Mouse (Mus musculus) liver, embryonic 15.5 days (tissue): ENCODE measurements around the gene Mageb18. TPM values are rescaled to one million over a fixed set of nuclear protein-coding genes. Genes with fewer than 3 reads are reported as not detected.
"Not testable (repeated sequence)": the region's sequence is repeated elsewhere in the genome, so short reads cannot be mapped to it uniquely, and the experiment has no call there.

Experiments
- ATAC-seq: fragments of 200-750 bp; cut with Nextera tagmentation; 2 replicates; pipeline ENCODE4 v1.8.0; 2017; ENCODE audit warnings: moderate number of reproducible peaks, mild to moderate bottlenecking, moderate library complexity; ENCODE audit not compliant: insufficient read depth
- H3K27ac ChIP-seq: fragments of 300-500 bp; sonication (generic); replicated peaks from 2 replicates; pipeline ENCODE4 v1.5.1; 2015; ENCODE audit warnings: mild to moderate bottlenecking, inconsistent platforms
- H3K27me3 ChIP-seq: fragments of 300-500 bp; sonication (generic); 2 replicates; pipeline ENCODE4 v1.6.1; 2015; ENCODE audit warnings: mild to moderate bottlenecking, inconsistent platforms
- H3K36me3 ChIP-seq: fragments of 300-500 bp; sonication (generic); replicated peaks from 2 replicates; pipeline ENCODE4 v1.6.1; 2015; ENCODE audit warnings: moderate library complexity, mild to moderate bottlenecking, inconsistent platforms
- H3K4me1 ChIP-seq: fragments of 300-500 bp; sonication (generic); replicated peaks from 2 replicates; pipeline ENCODE4 v1.6.1; 2015; ENCODE audit warnings: inconsistent platforms
- H3K4me2 ChIP-seq: fragments of 300-500 bp; sonication (generic); 2 replicates; pipeline ENCODE4 v1.6.1; 2015; ENCODE audit warnings: moderate library complexity, mild to moderate bottlenecking, inconsistent platforms
- H3K4me3 ChIP-seq: fragments of 300-500 bp; sonication (generic); replicated peaks from 2 replicates; pipeline ENCODE4 v1.5.1; 2015; ENCODE audit warnings: mild to moderate bottlenecking, inconsistent platforms
- H3K9ac ChIP-seq: fragments of 300-500 bp; sonication (generic); 2 replicates; pipeline ENCODE4 v1.6.1; 2015; ENCODE audit warnings: moderate library complexity, mild to moderate bottlenecking, inconsistent platforms
- H3K9me3 ChIP-seq: fragments of 300-500 bp; sonication (generic); replicated peaks from 2 replicates; pipeline ENCODE4 v1.6.1; 2016; ENCODE audit warnings: inconsistent platforms
- WGBS: fragments of 180-500 bp; shearing (Covaris S2); methylation state at CpG from one replicate; pipeline ENCODE4 v1.1.7; 2015; ENCODE audit warnings: mixed read lengths; ENCODE audit not compliant: insufficient replicate concordance; 5-methylcytosine and 5-hydroxymethylcytosine counted together
- polyA plus RNA-seq: library from polyadenylated mRNA; unstranded; fragments of >200 nt; fragmentation: Nextera tagmentation; extraction: Ambion mirVana; gene quantifications from 2 replicates; pipeline ENCODE4 v1.2.1, GENCODE M21; 2015

Gene Mageb18
- polyA plus RNA-seq = not detected in 2 replicates

GRCm38 (mm10) chrX:92599472-92599871, at the start of gene Mageb18:
Gene Mageb18, minus strand, starts transcription at chrX:92599572.
- no peak within 1 kb of the TSS for H3K4me3 ChIP-seq
- no peaks in the 10 kb centered on the region for H3K27me3 ChIP-seq
- no peaks in the 10 kb centered on the region for H3K9me3 ChIP-seq
- no peak within 1 kb of the TSS for H3K9ac ChIP-seq
- H3K27ac ChIP-seq = no peak within 1 kb of the TSS
- H3K36me3 ChIP-seq = no peaks in the 10 kb centered on the region
- no peak for ATAC-seq
- no peak within 1 kb of the TSS for H3K4me2 ChIP-seq
- WGBS = 56% methylated on average over 1 of the region's 1 CpGs
- no peaks in the 10 kb centered on the region for H3K4me1 ChIP-seq

- no peaks in the 10 kb centered on the region for H3K27me3 ChIP-seq
- H3K36me3 ChIP-seq = no peaks in the 10 kb centered on the region
- H3K9ac ChIP-seq = no peak overlapping the region
- no peak overlapping the region for H3K4me2 ChIP-seq
- no peaks in the 10 kb centered on the region for H3K9me3 ChIP-seq
- WGBS = 56% methylated on average over 3 of the region's 3 CpGs
- no peaks in the 10 kb centered on the region for H3K4me1 ChIP-seq
- no peak for ATAC-seq
- H3K4me3 ChIP-seq = no peak overlapping the region
- H3K27ac ChIP-seq = no peak overlapping the region
Observed at GRCm38 (mm10) chrX:92612788-92613187, 13.4 kb upstream of the Mageb18 start.

DNA sequence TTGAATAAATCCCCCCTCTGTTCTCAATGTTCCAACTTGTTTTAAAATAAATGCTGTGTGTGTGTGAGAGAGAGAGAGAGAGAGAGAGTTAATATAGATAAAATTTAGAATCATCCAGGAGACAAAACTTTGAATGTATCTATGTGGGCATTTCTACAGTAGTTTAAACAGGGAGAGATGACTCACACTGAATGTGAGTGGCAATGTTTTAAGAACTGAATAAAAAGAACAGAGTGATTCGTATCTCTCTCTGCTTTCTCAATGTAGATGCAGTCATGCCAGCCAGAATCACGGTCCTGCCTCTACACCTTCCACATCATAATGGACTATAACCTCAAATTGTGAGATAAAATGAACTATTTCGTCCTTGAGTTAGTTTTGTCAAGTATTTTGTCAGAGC, 11.1 kb upstream of the Mageb18 start:
- 37% methylated on average over 3 of the region's 3 CpGs for WGBS
- Histone ChIP-seq H3K4me3 (no peak overlapping the region), H3K27me3 (no peaks in the 10 kb centered on the region), H3K4me2 (no peak overlapping the region), H3K36me3 (no peaks in the 10 kb centered on the region), H3K4me1 (no peaks in the 10 kb centered on the region), H3K27ac (no peak overlapping the region), H3K9ac (no peak overlapping the region), H3K9me3 (no peaks in the 10 kb centered on the region)
- ATAC-seq = no peak

DNA sequence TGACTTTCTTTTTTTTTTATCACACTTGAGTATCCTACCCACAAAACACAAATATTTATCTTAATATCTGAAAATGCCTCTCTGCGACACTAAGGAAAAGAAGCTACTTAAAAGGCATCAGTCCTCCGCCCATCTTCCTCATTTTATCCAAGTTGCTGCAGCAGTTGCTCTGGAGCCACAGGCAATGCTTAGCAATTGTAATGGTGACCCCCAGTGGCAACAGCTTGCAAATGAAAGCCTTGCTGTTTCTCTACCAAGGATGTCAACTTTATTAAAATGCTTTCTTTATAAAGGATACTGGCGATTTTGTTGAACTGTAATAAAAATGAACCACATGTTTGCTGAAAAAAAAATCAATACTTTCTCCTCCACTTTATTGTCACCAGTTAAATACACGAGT, 2.0 kb downstream of the Mageb18 start:
- no peak overlapping the region for H3K4me3 ChIP-seq
- no peak overlapping the region for H3K9ac ChIP-seq
- no peak overlapping the region for H3K27ac ChIP-seq
- H3K36me3 ChIP-seq = no peaks in the 10 kb centered on the region
- WGBS = 29% methylated on average over 4 of the region's 4 CpGs
- no peaks in the 10 kb centered on the region for H3K4me1 ChIP-seq
- no peak for ATAC-seq
- no peaks in the 10 kb centered on the region for H3K27me3 ChIP-seq
- H3K9me3 ChIP-seq = no peaks in the 10 kb centered on the region
- no peak overlapping the region for H3K4me2 ChIP-seq

DNA sequence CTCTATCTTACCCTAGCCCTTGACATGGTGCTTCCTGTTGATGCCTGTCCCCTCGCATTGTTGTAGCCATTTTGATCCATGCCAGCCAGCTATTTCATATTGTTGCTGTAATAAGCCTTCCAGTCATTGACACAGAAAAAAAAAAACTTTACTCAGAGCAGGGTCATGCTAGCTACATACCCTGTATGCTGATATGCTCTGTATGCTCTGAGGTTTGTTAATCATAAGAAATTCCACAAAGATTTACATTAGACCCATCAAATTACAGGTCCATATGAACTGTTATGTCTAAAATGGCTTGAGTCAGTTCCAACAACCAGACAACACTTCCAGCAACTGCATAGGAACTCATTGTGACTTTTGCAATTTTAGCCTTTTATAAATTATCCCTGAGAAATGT, 71.5 kb downstream of the Mageb18 start:
- ATAC-seq = no peak
- Histone ChIP-seq H3K27me3 (no peaks in the 10 kb centered on the region), H3K4me1 (no peaks in the 10 kb centered on the region), H3K9me3 (no peaks in the 10 kb centered on the region), H3K9ac (no peak overlapping the region), H3K36me3 (no peaks in the 10 kb centered on the region), H3K27ac (no peak overlapping the region), H3K4me2 (no peak overlapping the region), H3K4me3 (no peak overlapping the region)
- WGBS = 59% methylated on average over 1 of the region's 1 CpGs

DNA sequence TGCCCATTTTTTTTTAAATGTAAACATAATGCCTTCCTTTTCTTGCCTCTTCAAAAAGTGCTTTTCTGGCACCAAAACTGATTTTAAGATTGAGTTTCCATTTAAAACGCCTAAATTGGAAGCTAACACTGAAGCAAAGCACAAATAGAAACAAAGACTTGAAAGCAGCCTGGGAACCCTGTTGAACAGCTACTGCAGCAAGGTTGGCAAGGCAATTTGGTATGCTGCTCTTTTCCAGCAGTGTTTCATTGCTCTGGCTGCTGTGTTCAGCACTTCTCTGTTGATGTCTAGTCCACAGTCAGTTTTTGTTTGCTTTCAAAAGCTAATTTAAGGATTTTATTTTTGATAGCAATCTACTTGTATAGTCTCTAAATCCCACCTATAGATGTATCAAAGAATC, 101.1 kb downstream of the Mageb18 start:
- H3K4me3 ChIP-seq = no peak overlapping the region
- no peaks in the 10 kb centered on the region for H3K36me3 ChIP-seq
- H3K27me3 ChIP-seq = no peaks in the 10 kb centered on the region
- ATAC-seq = no peak
- H3K27ac ChIP-seq = no peak overlapping the region
- H3K4me1 ChIP-seq = no peaks in the 10 kb centered on the region
- 23% methylated on average over 1 of the region's 1 CpGs for WGBS
- no peaks in the 10 kb centered on the region for H3K9me3 ChIP-seq
- no peak overlapping the region for H3K9ac ChIP-seq
- H3K4me2 ChIP-seq = no peak overlapping the region

DNA sequence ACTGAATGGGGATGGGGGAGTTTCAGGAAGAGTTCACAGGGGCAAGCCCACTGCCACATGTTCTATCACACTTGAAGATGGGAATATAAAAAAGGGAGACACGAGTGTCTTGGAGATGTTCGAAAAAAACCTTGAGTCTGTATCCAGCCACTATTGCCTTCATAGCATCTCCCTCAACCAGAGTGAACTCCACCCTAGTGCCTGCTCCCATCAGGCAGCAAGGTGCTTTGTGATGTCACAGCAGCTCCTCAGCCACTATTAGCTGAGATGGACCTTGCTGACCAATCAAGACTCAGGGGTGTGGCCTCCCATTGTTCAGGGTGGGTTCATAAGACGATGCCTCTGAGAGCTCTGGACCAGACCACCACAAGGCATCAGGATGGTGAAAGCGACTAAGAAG, 109.7 kb downstream of the Mageb18 start, which contains the start of gene Gm5941:
Gm5941 (plus strand) TSS at position 301 of the 400 bp plus-strand sequence.
- not testable (repeated sequence) for H3K27me3 ChIP-seq, H3K9me3 ChIP-seq, ATAC-seq, H3K9ac ChIP-seq, H3K27ac ChIP-seq, H3K4me2 ChIP-seq, H3K36me3 ChIP-seq, H3K4me3 ChIP-seq, H3K4me1 ChIP-seq
- WGBS = 67% methylated on average over 4 of the region's 4 CpGs

GRCm38 (mm10) chrX:92464773-92465172, 134.6 kb downstream of the Mageb18 start:
- no peaks in the 10 kb centered on the region for H3K4me1 ChIP-seq

DNA sequence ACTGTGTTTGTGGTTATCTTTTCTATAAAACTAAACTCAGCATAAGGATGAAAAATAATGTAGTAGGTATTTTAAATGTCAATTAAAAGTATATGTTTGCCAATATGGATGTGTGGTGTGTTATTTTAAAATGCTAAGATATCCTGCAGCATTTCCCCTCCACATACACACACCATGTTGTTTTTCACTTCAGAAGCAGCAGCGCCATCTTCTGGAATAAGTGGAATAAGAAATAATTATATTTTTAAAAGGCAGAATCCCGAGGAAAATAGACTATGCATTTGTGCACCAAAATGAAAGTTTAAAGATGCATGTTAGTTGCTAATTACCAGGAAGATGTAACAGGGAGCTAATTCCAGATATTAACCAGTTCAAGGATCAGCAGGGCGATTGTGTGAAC, 138.9 kb downstream of the Mageb18 start:
- ATAC-seq = no peak

More at GRCm38 (mm10) chrX:92464773-92465172, 134.6 kb downstream of the Mageb18 start:
- no peak for ATAC-seq
- Histone ChIP-seq H3K27me3 (no peaks in the 10 kb centered on the region), H3K9me3 (no peaks in the 10 kb centered on the region), H3K9ac (no peak overlapping the region), H3K4me2 (no peak overlapping the region), H3K27ac (no peak overlapping the region), H3K4me3 (no peak overlapping the region), H3K36me3 (no peaks in the 10 kb centered on the region)
- WGBS = 17% methylated on average over 4 of the region's 4 CpGs

DNA sequence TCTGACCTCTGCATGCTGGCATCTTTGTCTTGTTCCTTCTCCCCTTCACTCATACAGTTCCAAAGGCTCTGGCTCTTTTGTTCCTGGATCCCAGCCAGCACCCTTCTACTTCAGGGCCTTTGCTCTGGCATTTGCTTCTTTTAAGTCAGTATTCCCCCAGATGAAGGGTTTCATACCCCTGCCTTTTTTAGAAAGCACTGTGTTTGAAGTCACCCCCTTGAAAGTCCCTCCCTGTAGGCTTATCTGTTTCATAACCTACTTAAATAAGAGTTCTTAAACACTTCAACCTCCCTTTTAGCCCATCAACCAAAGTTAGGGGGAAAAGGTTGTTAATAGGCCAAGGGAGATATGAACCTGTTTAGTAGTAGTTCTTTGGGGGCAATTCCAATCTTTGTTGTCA, 212.0 kb downstream of the Mageb18 start:
- H3K4me2 ChIP-seq = no peak overlapping the region
- H3K9ac ChIP-seq = no peak overlapping the region
- no peak overlapping the region for H3K4me3 ChIP-seq
- no peaks in the 10 kb centered on the region for H3K4me1 ChIP-seq
- no peaks in the 10 kb centered on the region for H3K27me3 ChIP-seq
- no peaks in the 10 kb centered on the region for H3K36me3 ChIP-seq
- H3K27ac ChIP-seq = no peak overlapping the region
- ATAC-seq = no peak
- H3K9me3 ChIP-seq = no peaks in the 10 kb centered on the region

More for the DNA sequence above, 138.9 kb downstream of the Mageb18 start:
- H3K4me3 ChIP-seq = no peak overlapping the region
- no peak overlapping the region for H3K27ac ChIP-seq
- H3K9ac ChIP-seq = no peak overlapping the region
- H3K36me3 ChIP-seq = no peaks in the 10 kb centered on the region
- 31% methylated on average over 3 of the region's 3 CpGs for WGBS
- no peaks in the 10 kb centered on the region for H3K27me3 ChIP-seq
- no peak overlapping the region for H3K4me2 ChIP-seq
- H3K4me1 ChIP-seq = no peaks in the 10 kb centered on the region
- H3K9me3 ChIP-seq = no peaks in the 10 kb centered on the region

- WGBS = 13% methylated on average over 5 of the region's 5 CpGs
- Histone ChIP-seq H3K4me3 (no peak overlapping the region), H3K9ac (no peak overlapping the region), H3K27ac (no peak overlapping the region), H3K36me3 (no peaks in the 10 kb centered on the region), H3K4me2 (no peak overlapping the region), H3K27me3 (no peaks in the 10 kb centered on the region), H3K4me1 (no peaks in the 10 kb centered on the region), H3K9me3 (no peaks in the 10 kb centered on the region)
- no peak for ATAC-seq
Observed at GRCm38 (mm10) chrX:92342924-92343323, 256.4 kb downstream of the Mageb18 start.

- Histone ChIP-seq H3K27ac (no peak overlapping the region), H3K4me1 (no peaks in the 10 kb centered on the region), H3K9me3 (no peaks in the 10 kb centered on the region), H3K9ac (no peak overlapping the region), H3K27me3 (no peaks in the 10 kb centered on the region), H3K36me3 (no peaks in the 10 kb centered on the region), H3K4me2 (no peak overlapping the region), H3K4me3 (no peak overlapping the region)
- ATAC-seq = no peak
- 68% methylated on average over 6 of the region's 6 CpGs for WGBS
Observed at GRCm38 (mm10) chrX:92340906-92341305, 258.5 kb downstream of the Mageb18 start.
